Mouse (Mus musculus): ENCODE measurements around the gene Zeb2.

The Zeb2 gene

DNA sequence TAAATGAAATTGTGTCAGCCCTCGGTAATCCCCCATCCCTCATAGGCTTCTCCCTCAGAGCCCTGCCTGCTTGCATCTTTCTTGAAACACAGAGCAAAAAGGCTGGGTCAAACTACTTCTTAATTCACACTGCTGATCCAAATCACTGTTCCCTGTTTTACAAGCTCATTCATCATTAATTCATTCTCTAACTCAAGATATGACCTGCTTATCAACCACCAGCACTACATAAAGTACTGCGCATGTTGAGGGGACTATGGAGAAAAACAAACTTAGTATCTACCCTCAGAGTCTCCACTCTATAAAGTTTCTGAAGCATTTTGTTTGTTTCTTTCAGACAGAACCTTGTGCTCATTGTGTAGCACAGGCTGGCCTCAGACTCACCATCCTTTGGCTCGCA lies 104.5 kb downstream of the Zeb2 start:
- in situ Hi-C loops (cut with MboI, MseI) = no loop called here

DNA sequence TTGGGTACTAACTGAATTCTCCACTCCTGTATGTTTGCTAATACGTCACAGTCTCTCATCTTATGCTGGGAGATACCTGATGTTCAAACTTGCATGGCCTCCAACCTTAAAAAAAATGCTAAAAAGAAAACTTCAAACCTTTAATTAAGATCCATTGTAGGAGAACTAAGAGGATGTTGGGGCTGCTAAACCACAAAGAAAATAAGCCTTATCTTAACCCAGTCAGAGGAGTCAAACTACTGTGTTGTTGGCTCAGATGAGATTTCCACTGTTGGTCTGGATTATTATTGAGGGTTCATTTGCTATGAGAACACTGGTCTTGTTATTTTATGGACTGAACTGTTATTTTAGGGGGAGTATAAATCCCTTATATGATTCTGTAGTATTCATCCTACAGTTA lies 106.5 kb downstream of the Zeb2 start:
- in situ Hi-C loops (cut with MboI, MseI) = no loop called here

GRCm38 (mm10) chr2:44999906-45000305 lies 117.3 kb downstream of the Zeb2 start:
- in situ Hi-C loops (cut with MboI, MseI) = no loop called here

DNA sequence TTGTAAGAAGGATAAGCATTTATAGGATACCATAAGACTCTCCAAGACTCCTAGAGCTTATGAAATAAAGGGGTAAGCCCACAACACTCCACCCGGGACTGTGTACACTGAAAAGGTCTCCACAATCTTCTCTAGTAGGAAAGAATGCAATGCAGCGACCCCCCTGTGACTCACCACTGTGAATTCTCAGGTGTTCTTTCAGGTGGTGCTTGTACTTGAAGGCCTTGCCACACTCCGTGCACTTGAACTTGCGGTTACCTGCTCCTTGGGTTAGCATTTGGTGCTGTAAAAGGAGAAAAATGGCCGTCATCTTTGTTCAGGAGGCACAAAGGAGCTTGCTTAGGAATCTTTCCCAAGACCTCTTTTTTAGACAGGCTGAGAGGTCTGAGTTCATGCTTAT lies 118.5 kb downstream of the Zeb2 start:
- in situ Hi-C loops (cut with MboI, MseI) = no loop called here

- in situ Hi-C loops (cut with MboI, MseI) = no loop called here
These were observed 135.5 kb downstream of the Zeb2 start for GRCm38 (mm10) chr2:44981646-44982045.

DNA sequence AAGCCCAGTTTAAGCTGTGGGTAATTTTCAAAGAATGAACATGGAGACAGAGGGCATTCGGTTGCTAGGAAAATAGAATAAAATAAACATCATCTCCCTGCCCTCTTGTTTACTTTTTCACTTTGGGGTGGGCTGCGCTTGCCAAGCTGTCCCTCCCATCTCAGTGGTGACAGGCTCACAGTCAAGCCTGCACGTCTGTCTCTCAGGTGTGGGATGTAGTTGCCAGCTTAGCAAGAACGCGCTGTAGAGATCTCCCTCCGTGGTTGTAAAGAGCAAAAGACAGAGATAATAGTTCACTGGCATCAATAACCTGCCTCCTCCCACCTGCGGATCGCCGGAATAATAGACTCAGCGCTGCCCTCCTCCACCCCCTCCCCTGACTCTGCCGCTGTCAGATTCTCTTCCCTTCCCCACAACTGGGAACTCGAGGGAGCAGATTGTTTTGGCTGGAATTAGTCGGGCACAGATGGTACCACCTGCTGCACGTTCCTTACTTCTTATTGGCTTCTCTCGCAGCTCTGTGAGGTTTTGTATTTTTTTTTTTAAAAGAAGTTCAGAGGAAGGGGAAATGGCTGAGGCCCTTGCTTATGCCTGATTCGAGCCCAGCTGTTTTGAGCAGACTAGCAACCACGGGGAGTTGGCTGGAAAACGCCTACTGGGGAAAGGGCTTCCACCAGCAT lies 138.0 kb downstream of the Zeb2 start:
- in situ Hi-C loops (cut with MboI, MseI) = no loop called here

- in situ Hi-C loops (cut with MboI, MseI) = no loop called here
These were observed 139.2 kb downstream of the Zeb2 start for GRCm38 (mm10) chr2:44978038-44978437.

DNA sequence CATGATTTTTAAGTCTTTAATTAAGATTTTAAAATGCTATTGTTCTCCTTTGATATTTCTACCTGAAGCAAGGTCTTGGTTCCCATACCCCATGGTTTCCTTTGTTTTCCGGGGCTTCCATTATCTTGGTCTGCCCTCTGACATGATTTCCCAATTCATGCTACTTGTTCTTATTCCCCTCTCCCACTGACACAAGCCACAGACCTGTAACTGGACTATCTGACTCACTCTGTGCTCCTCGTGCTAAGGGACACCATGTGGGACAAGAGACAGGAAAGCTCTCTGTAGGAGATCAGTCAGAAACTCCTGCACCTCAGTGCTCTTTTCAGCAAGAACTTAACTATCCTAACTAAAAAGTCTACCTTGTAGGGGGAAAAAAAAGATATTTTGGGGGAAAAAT lies 139.6 kb downstream of the Zeb2 start:
- in situ Hi-C loops (cut with MboI, MseI) = no loop called here

- in situ Hi-C loops (cut with MboI, MseI) = no loop called here
These were observed 140.1 kb downstream of the Zeb2 start for GRCm38 (mm10) chr2:44977051-44977450.

GRCm38 (mm10) chr2:44976484-44976883 lies 140.7 kb downstream of the Zeb2 start:
- in situ Hi-C loops (cut with MboI, MseI) = no loop called here

GRCm38 (mm10) chr2:44973828-44974227 lies 143.4 kb downstream of the Zeb2 start:
- in situ Hi-C loops (cut with MboI, MseI) = no loop called here

- in situ Hi-C loops (cut with MboI, MseI) = no loop called here
These were observed 147.0 kb downstream of the Zeb2 start for GRCm38 (mm10) chr2:44970087-44970646.

- in situ Hi-C loops (cut with MboI, MseI) = no loop called here
These were observed 147.6 kb downstream of the Zeb2 start for GRCm38 (mm10) chr2:44969640-44970039.

DNA sequence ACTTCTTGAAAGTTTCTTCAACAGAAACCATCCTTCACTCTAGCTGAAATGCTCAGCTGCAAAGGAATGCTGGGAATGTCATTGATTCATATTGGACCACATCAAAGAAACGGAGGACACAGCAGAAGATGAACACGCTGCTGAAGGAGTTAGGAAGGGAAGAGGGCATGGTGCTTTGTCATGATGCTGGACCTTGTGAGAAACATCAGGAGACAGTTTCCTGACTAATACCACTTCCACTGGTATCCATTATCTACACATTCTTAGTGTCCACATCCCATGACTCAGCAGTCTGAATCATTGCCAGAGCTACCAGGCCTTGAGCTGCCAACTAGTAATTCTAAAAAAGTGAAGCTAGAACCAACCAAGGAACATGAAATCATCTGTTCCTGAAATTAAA lies 148.0 kb downstream of the Zeb2 start:
- in situ Hi-C loops (cut with MboI, MseI) = no loop called here

GRCm38 (mm10) chr2:44965834-44966555 lies 151.2 kb downstream of the Zeb2 start:
- in situ Hi-C loops (cut with MboI, MseI) = no loop called here

GRCm38 (mm10) chr2:44962620-44963019 lies 154.6 kb downstream of the Zeb2 start:
- in situ Hi-C loops (cut with MboI, MseI) = no loop called here

DNA sequence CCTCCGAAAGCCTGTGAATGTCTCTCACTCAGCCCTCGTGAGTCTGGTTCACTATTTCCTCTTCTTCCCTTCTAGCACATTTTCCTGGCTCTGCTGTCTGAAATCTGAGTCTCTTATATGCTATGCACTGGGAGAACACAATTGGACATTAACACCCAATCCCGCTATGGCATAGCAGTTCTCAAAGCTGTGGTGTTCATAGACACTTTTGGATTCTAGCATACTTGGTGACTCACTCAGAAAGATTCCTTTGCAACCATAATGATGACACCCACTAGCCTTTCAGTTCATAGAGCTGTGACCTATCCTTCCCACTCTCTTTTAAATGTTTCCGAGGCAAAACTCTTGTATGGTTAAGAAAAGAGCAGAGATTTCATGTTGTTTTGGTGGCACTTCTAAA lies 156.0 kb downstream of the Zeb2 start:
- in situ Hi-C loops (cut with MboI, MseI) = no loop called here

- in situ Hi-C loops (cut with MboI, MseI) = no loop called here
These were observed 156.6 kb downstream of the Zeb2 start for GRCm38 (mm10) chr2:44960561-44960960.

- in situ Hi-C loops (cut with MboI, MseI) = no loop called here
These were observed 159.8 kb downstream of the Zeb2 start for GRCm38 (mm10) chr2:44957329-44957797.

- in situ Hi-C loops (cut with MboI, MseI) = no loop called here
These were observed 161.0 kb downstream of the Zeb2 start for GRCm38 (mm10) chr2:44956232-44956631.

GRCm38 (mm10) chr2:44955506-44955905 lies 161.7 kb downstream of the Zeb2 start:
- in situ Hi-C loops (cut with MboI, MseI) = no loop called here

GRCm38 (mm10) chr2:44954180-44954579 lies 163.0 kb downstream of the Zeb2 start:
- in situ Hi-C loops (cut with MboI, MseI) = no loop called here

DNA sequence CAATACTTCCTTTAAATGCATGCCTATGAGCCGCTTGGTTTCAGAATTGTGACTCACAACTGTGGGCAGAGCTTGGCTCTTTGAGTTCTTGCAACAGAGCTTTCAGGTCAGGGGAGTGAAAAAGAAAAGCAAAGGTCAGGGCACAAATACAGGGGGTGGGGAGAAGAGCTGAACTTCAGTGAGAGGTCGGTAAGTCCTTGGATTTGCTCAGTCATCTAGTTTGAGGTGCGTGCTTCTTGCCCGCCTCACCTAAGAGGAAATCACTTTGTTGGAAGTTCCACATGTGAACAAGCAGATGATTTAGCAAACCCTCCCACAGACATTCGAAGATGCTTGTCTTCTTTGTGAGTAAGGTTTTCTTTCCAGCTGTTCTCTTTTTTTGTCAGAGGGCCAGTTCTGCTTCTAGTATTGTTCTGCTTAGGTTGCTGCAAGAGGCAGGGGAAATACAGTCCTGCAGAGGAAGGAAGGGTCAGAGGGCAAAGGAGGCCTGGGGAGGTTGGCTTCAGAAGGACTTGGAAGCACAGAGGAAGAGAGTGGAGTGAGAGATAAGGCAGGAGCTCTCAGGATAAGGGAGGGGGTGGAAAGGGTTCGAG lies 164.3 kb downstream of the Zeb2 start:
- in situ Hi-C loops (cut with MboI, MseI) = no loop called here

Data from T-helper 1 cell (primary cell).